Mouse (Mus musculus): ENCODE measurements at regions not wholly inside any gene's neighbourhood (a gene's known extent, or its start where the extent isn't known, plus 50 kb on each side); places are given as distances from the start of the nearest gene placed in this dataset.

DNA sequence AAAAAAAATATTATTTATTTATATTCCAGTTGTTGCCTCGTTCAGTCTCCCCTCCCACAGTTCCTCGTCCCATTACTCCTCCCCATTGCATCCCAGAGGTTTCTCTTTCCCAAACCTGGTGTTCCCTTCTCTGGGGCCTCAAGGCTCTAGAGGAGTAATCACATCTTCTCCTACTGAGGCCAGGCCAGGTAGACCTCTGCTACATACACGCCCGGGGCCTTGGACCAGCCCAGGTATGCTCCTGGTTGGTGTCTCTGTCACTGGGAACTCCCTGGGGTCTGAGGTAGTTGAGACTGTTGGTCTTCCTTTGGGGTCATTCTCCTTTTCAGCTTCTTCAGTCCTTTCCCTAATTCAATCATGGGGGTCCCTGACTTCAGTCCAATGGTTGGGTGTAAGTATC lies 50.0 kb upstream of the Adamts5 start:
- no peak for TF ChIP-seq POLR2A (IDR thresholded peaks at IDR 0.05; ENCODE audit: low read depth, low read length)
- no peak for TF ChIP-seq CTCF (conservative IDR thresholded peaks at IDR 0.05; ENCODE audit: insufficient read depth, insufficient read length, low read depth, low read length)

All from kidney, adult 2 months (tissue).